Mouse (Mus musculus) heart, postnatal 0 days (tissue): ENCODE results near the gene Msto1.

Source experiments
- CTCF ChIP-seq: IDR thresholded peaks from 2 replicates; pipeline ENCODE4 v1.5.1; 2016; ENCODE audit warnings: antibody characterized with exemption, control low read depth, low read depth
- EP300 ChIP-seq: IDR thresholded peaks from 2 replicates; pipeline ENCODE4 v1.6.1; 2016; ENCODE audit warnings: antibody characterized with exemption, low read depth

DNA sequence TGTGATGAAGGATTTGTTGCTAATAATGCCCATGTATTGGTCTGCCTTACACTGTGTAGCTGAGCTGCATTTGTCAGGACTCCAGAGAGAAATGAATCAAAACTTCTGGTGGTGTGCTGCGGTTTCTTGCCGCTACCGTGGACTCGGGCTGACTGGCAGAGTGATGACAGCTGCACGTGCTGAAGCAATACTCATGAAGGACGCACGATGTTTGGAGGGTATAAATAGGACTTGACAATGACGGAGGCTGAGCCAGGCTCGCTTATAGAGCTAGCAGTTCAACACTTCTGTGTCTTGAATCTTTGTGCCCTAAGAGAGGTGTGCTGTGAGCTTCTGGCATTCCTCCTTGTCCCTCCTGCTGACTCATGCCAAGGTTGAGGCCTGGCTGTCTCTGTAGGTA lies 7.6 kb upstream of the Msto1 start:
- no peak for TF ChIP-seq CTCF
- TF ChIP-seq EP300, result peak; percentile 61; the same call in 1 of the 2 replicates
